Mouse (Mus musculus) c-Kit-negative CD71-positive TER-119-positive erythroid progenitor cells, embryonic 14.5 days (primary cell): ENCODE data around the gene Usp18.

Experiments
- DNase-seq: peaks from one replicate; pipeline ENCODE4 v3.0.0-alpha.2; 2013; ENCODE audit warnings: low read depth, low spot score

Usp18 gene

GRCm38 (mm10) chr6:121303466-121304220 is 57.9 kb downstream of the Usp18 start:
- DNase-seq: no peak

GRCm38 (mm10) chr6:121304630-121305029 is 58.9 kb downstream of the Usp18 start:
- no peak for DNase-seq

GRCm38 (mm10) chr6:121305571-121305970 is 59.9 kb downstream of the Usp18 start:
- DNase-seq: no peak

- no peak for DNase-seq
Observed at GRCm38 (mm10) chr6:121310984-121311383, 65.3 kb downstream of the Usp18 start.

- no peak for DNase-seq
Observed at GRCm38 (mm10) chr6:121319099-121319498, 73.4 kb downstream of the Usp18 start.
